Mouse (Mus musculus) kidney, adult 2 months (tissue): ENCODE measurements around the gene Snapc5.

Source experiments
- CTCF ChIP-seq: fragments of 200-500 bp; conservative IDR thresholded peaks from 2 replicates; pipeline ENCODE4 v1.5.1; 2011; ENCODE audit warnings: low read depth, mild to moderate bottlenecking, control low read depth, low read length, moderate library complexity, mixed read lengths; ENCODE audit not compliant: insufficient read depth, insufficient read length
- POLR2A ChIP-seq: fragments of 200-500 bp; IDR thresholded peaks from one replicate; pipeline ENCODE4 v1.6.1; 2011; ENCODE audit warnings: low read depth, low read length, control low read depth

- no peak for TF ChIP-seq CTCF
- TF ChIP-seq POLR2A, result no peak
Measured at GRCm38 (mm10) chr9:64184166-64184840, 5.2 kb downstream of the Snapc5 start.
